Mouse (Mus musculus) MEL (cell line): ENCODE data around the gene Psmd9. TPM values are rescaled to one million over a fixed set of nuclear protein-coding genes. Genes with fewer than 3 reads are reported as not detected.
A peak's percentile ranks its signal among the peaks of the same experiment; 100 is the strongest.

ENCODE experiments used
- DNase-seq: peaks from one replicate; pipeline ENCODE4 v3.0.0; 2011; ENCODE audit warnings: low read depth, low spot score
- H3K27ac ChIP-seq: 2 replicates; pipeline ENCODE4 v1.5.1; 2012; ENCODE audit warnings: low read depth, mild to moderate bottlenecking, control low read depth, low read length, moderate library complexity; ENCODE audit not compliant: control insufficient read depth
- H3K27me3 ChIP-seq, 2 experiments: fragments of 150-350 bp in 1 of 2; sonication (generic) in 1 of 2; 2 replicates each; pipeline ENCODE4 v1.6.1; 2012; ENCODE audit warnings: low read length in 2 of 2, mild to moderate bottlenecking in 2 of 2, improper control_type of control experiment in 1 of 2, moderate library complexity in 1 of 2; ENCODE audit not compliant: insufficient read depth in 2 of 2, control insufficient read depth in 1 of 2
- H3K36me3 ChIP-seq, 2 experiments: 2 replicates each; pipeline ENCODE4 v1.6.1; 2012 to 2014; ENCODE audit warnings: low read length in 2 of 2, improper control_type of control experiment in 1 of 2, inconsistent platforms in 1 of 2, mild to moderate bottlenecking in 1 of 2; ENCODE audit not compliant: insufficient read depth in 2 of 2, control insufficient read depth in 1 of 2
- H3K4me1 ChIP-seq, 2 experiments: fragments of 150-350 bp in 1 of 2; sonication (generic) in 1 of 2; 2 replicates each; pipeline ENCODE4 v1.6.1; 2012; ENCODE audit warnings: low read length in 2 of 2, improper control_type of control experiment in 1 of 2, mild to moderate bottlenecking in 1 of 2; ENCODE audit not compliant: insufficient read depth in 2 of 2, control insufficient read depth in 1 of 2
- H3K4me3 ChIP-seq, 2 experiments: fragments of 150-350 bp in 1 of 2; sonication (generic) in 1 of 2; 2 replicates each; pipeline ENCODE4 v1.5.1; 2012; ENCODE audit warnings: low read depth in 2 of 2, low read length in 2 of 2, mild to moderate bottlenecking in 2 of 2, moderate library complexity in 2 of 2, control low read depth in 1 of 2, improper control_type of control experiment in 1 of 2; ENCODE audit not compliant: control insufficient read depth in 1 of 2, insufficient read depth in 1 of 2
- H3K79me2 ChIP-seq: 2 replicates; pipeline ENCODE4 v1.6.1; 2012; ENCODE audit warnings: mild to moderate bottlenecking, low read length, moderate library complexity; ENCODE audit not compliant: control insufficient read depth, poor library complexity, insufficient read depth
- H3K9ac ChIP-seq: 2 replicates; pipeline ENCODE4 v1.6.1; 2012; ENCODE audit warnings: low read depth, mild to moderate bottlenecking, control low read depth, low read length, moderate library complexity; ENCODE audit not compliant: control insufficient read depth, poor library complexity, severe bottlenecking
- H3K9me3 ChIP-seq: fragments of 150-350 bp; sonication (generic); replicated peaks from 2 replicates; pipeline ENCODE4 v1.6.1; 2012; ENCODE audit warnings: mild to moderate bottlenecking, low read length, improper control_type of control experiment, moderate library complexity; ENCODE audit not compliant: insufficient read depth
- CTCF ChIP-seq, 3 experiments: IDR thresholded peaks in 2 of 3; conservative IDR thresholded peaks in 1 of 3; 2 replicates each; pipeline ENCODE4 v1.5.1; 2011 to 2012; ENCODE audit warnings: low read length in 3 of 3, low read depth in 2 of 3, mild to moderate bottlenecking in 2 of 3, improper control_type of control experiment in 1 of 3, inconsistent platforms in 1 of 3, mixed read lengths in 1 of 3, moderate library complexity in 1 of 3; ENCODE audit not compliant: control insufficient read depth in 1 of 3, insufficient read depth in 1 of 3, poor library complexity in 1 of 3, severe bottlenecking in 1 of 3
- ELF1 ChIP-seq: IDR thresholded peaks from 2 replicates; pipeline ENCODE4 v1.6.1; 2014; ENCODE audit warnings: low read depth, mild to moderate bottlenecking, inconsistent platforms, low read length, improper control_type of control experiment, moderate library complexity
- EP300 ChIP-seq, 2 experiments: IDR thresholded peaks; 2 replicates each; pipeline ENCODE4 v1.6.1; 2011; ENCODE audit warnings: improper control_type of control experiment in 2 of 2, low read length in 2 of 2, low read depth in 1 of 2, mild to moderate bottlenecking in 1 of 2
- ETS1 ChIP-seq: IDR thresholded peaks from 2 replicates; pipeline ENCODE4 v1.6.1; 2012; ENCODE audit warnings: low read depth, mild to moderate bottlenecking, inconsistent platforms, low read length, improper control_type of control experiment, moderate library complexity
- GABPA ChIP-seq: IDR thresholded peaks from 2 replicates; pipeline ENCODE4 v1.6.1; 2012; ENCODE audit warnings: low read depth, mild to moderate bottlenecking, inconsistent platforms, low read length, improper control_type of control experiment, moderate library complexity
- GATA1 ChIP-seq: IDR thresholded peaks from 2 replicates; pipeline ENCODE4 v1.6.1; 2011; ENCODE audit warnings: low read depth, low read length, improper control_type of control experiment
- HCFC1 ChIP-seq: IDR thresholded peaks from 2 replicates; pipeline ENCODE4 v1.6.1; 2012; ENCODE audit warnings: low read depth, mild to moderate bottlenecking, inconsistent platforms, low read length, improper control_type of control experiment, moderate library complexity
- KAT2A ChIP-seq: conservative IDR thresholded peaks from 2 replicates; pipeline ENCODE4 v1.6.1; 2012; ENCODE audit warnings: low read depth, low read length, improper control_type of control experiment, inconsistent platforms
- MAZ ChIP-seq: IDR thresholded peaks from 2 replicates; pipeline ENCODE4 v1.6.1; 2012; ENCODE audit warnings: low read depth, mild to moderate bottlenecking, inconsistent platforms, low read length, improper control_type of control experiment
- MXI1 ChIP-seq: IDR thresholded peaks from 2 replicates; pipeline ENCODE4 v1.6.1; 2011; ENCODE audit warnings: mild to moderate bottlenecking, low read depth, low read length, improper control_type of control experiment
- NRF1 ChIP-seq: IDR thresholded peaks from 2 replicates; pipeline ENCODE4 v1.6.1; 2014; ENCODE audit warnings: low read depth, mild to moderate bottlenecking, inconsistent platforms, low read length, improper control_type of control experiment, moderate library complexity; ENCODE audit not compliant: poor library complexity, insufficient read depth, severe bottlenecking
- POLR2A ChIP-seq, 2 experiments: IDR thresholded peaks; 2 replicates each; pipeline ENCODE4 v1.6.1; 2011 to 2012; ENCODE audit warnings: low read length in 2 of 2, mild to moderate bottlenecking in 2 of 2, control low read depth in 1 of 2, improper control_type of control experiment in 1 of 2, low read depth in 1 of 2, moderate library complexity in 1 of 2; ENCODE audit not compliant: control insufficient read depth in 1 of 2, insufficient read depth in 1 of 2, poor library complexity in 1 of 2
- POLR2AphosphoS2 ChIP-seq: IDR thresholded peaks from 2 replicates; pipeline ENCODE4 v1.6.1; 2011; ENCODE audit warnings: low read length, improper control_type of control experiment
- POLR2AphosphoS5 ChIP-seq: IDR thresholded peaks from 2 replicates; pipeline ENCODE4 v1.6.1; 2012; ENCODE audit warnings: low read depth, borderline replicate concordance, mild to moderate bottlenecking, inconsistent platforms, low read length, moderate library complexity, mixed read lengths
- RCOR1 ChIP-seq: IDR thresholded peaks from 2 replicates; pipeline ENCODE4 v1.6.1; 2012; ENCODE audit warnings: low read depth, mild to moderate bottlenecking, inconsistent platforms, low read length, improper control_type of control experiment
- SIN3A ChIP-seq: IDR thresholded peaks from 2 replicates; pipeline ENCODE4 v1.6.1; 2012; ENCODE audit warnings: low read length, improper control_type of control experiment, inconsistent platforms
- TAL1 ChIP-seq: IDR thresholded peaks from 2 replicates; pipeline ENCODE4 v1.6.1; 2012; ENCODE audit warnings: mild to moderate bottlenecking, inconsistent platforms, low read length, moderate library complexity, mixed read lengths
- TBP ChIP-seq: IDR thresholded peaks from 2 replicates; pipeline ENCODE4 v1.8.0; 2011; ENCODE audit warnings: low read depth, low read length, improper control_type of control experiment
- TCF12 ChIP-seq: IDR thresholded peaks from 2 replicates; pipeline ENCODE4 v1.6.1; 2014; ENCODE audit warnings: low read depth, mild to moderate bottlenecking, inconsistent platforms, low read length, improper control_type of control experiment, moderate library complexity
- USF1 ChIP-seq: IDR thresholded peaks from 2 replicates; pipeline ENCODE4 v1.6.1; 2014; ENCODE audit warnings: low read depth, mild to moderate bottlenecking, inconsistent platforms, low read length, improper control_type of control experiment, moderate library complexity
- ZC3H11A ChIP-seq: IDR thresholded peaks from 2 replicates; pipeline ENCODE4 v1.6.1; 2012; ENCODE audit warnings: low read depth, mild to moderate bottlenecking, inconsistent platforms, low read length, improper control_type of control experiment
- ZKSCAN1 ChIP-seq: IDR thresholded peaks from 2 replicates; pipeline ENCODE4 v1.6.1; 2012; ENCODE audit warnings: low read depth, mild to moderate bottlenecking, inconsistent platforms, low read length, improper control_type of control experiment, moderate library complexity
- ZMIZ1 ChIP-seq: IDR thresholded peaks from 2 replicates; pipeline ENCODE4 v1.6.1; 2012; ENCODE audit warnings: low read depth, mild to moderate bottlenecking, inconsistent platforms, low read length, improper control_type of control experiment, moderate library complexity
- ZNF384 ChIP-seq: IDR thresholded peaks from 2 replicates; pipeline ENCODE4 v1.6.1; 2012; ENCODE audit warnings: low read depth, mild to moderate bottlenecking, inconsistent platforms, low read length, improper control_type of control experiment
- polyA plus RNA-seq, 2 experiments: library from polyadenylated mRNA; stranded (reverse) in 1 of 2; unstranded in 1 of 2; fragments of >175 nt in 1 of 2; fragments of >200 nt in 1 of 2; gene quantifications; 2 replicates each; pipeline versions ENCODE4 v1.2.1 to v1.2.4; 2012; ENCODE audit warnings: low replicate concordance in 2 of 2, low read depth in 1 of 2; ENCODE audit not compliant: insufficient read length in 2 of 2, insufficient read depth in 1 of 2, missing spikeins in 1 of 2
- total RNA-seq: library from RNA; depleted of rRNA; stranded (reverse); fragments of 300-350 nt; gene quantifications from 2 replicates; pipeline ENCODE4 v1.2.3, GENCODE M21; 2012

Psmd9 gene
- total and polyA plus RNA-seq, 3 experiments, result 32.0 to 54.6 TPM; not detected in 1

GRCm38 (mm10) chr5:123268477-123269474, 99.6 kb downstream of the Psmd9 start:
- DNase-seq, result no peak
- peak; percentile 23 to 37 (median 32); a peak in 5 of 6 replicates for TF ChIP-seq CTCF (IDR thresholded peaks at IDR 0.05 in 2 of 3, conservative IDR thresholded peaks at IDR 0.05 in 1 of 3; ENCODE audit: control insufficient read depth in 1 of 3, insufficient read depth in 1 of 3, low read depth in 2 of 3, low read length in 3 of 3, poor library complexity in 1 of 3, severe bottlenecking in 1 of 3)
- no peak for TF ChIP-seq KAT2A
- H3K4me1 ChIP-seq, result no peaks in the 10 kb centered on the region
- no peak overlapping the region for H3K4me3 ChIP-seq
- no peak overlapping the region for H3K9ac ChIP-seq
- no peak overlapping the region for H3K27ac ChIP-seq
- no peaks in the 10 kb centered on the region for H3K27me3 ChIP-seq
- H3K79me2 ChIP-seq, result no peaks in the 10 kb centered on the region
- H3K9me3 ChIP-seq, result no peaks in the 10 kb centered on the region
- no peaks in the 10 kb centered on the region for H3K36me3 ChIP-seq

GRCm38 (mm10) chr5:123270917-123271316, 101.7 kb downstream of the Psmd9 start:
- Histone ChIP-seq H3K9ac (no peak overlapping the region), H3K36me3 (no peaks in the 10 kb centered on the region), H3K27ac (no peak overlapping the region), H3K4me3 (no peak overlapping the region), H3K9me3 (no peaks in the 10 kb centered on the region), H3K27me3 (no peaks in the 10 kb centered on the region), H3K79me2 (no peaks in the 10 kb centered on the region), H3K4me1 (no peaks in the 10 kb centered on the region)
- no peak for DNase-seq
- TF ChIP-seq HCFC1, result no peak
- no peak for TF ChIP-seq NRF1
- no peak for TF ChIP-seq MXI1
- no peak for TF ChIP-seq ZKSCAN1
- no peak for TF ChIP-seq USF1
- no peak for TF ChIP-seq ZC3H11A
- TF ChIP-seq ELF1, result no peak
- TF ChIP-seq POLR2A (IDR thresholded peaks at IDR 0.05; ENCODE audit: control insufficient read depth in 1 of 2, insufficient read depth in 1 of 2, low read depth in 1 of 2, low read length in 2 of 2, poor library complexity in 1 of 2), result no peak
- no peak for TF ChIP-seq TAL1
- TF ChIP-seq POLR2AphosphoS5, result no peak
- no peak for TF ChIP-seq GATA1

- Histone ChIP-seq H3K9ac (no peak overlapping the region), H3K79me2 (no peaks in the 10 kb centered on the region), H3K4me3 (no peak overlapping the region), H3K4me1 (no peaks in the 10 kb centered on the region; a peak in 1 of 4 replicates), H3K9me3 (no peaks in the 10 kb centered on the region), H3K36me3 (no peaks in the 10 kb centered on the region; a peak in 1 of 4 replicates), H3K27me3 (no peaks in the 10 kb centered on the region), H3K27ac (no peak overlapping the region)
- no peak for DNase-seq
- TF ChIP-seq ETS1 (no peak), POLR2A (IDR thresholded peaks at IDR 0.05; ENCODE audit: control insufficient read depth in 1 of 2, insufficient read depth in 1 of 2, low read depth in 1 of 2, low read length in 2 of 2, poor library complexity in 1 of 2) (no peak), MAZ (no peak), EP300 (IDR thresholded peaks at IDR 0.05; ENCODE audit: low read depth in 1 of 2, low read length in 2 of 2) (no peak), GATA1 (no peak), ZMIZ1 (no peak), GABPA (no peak), POLR2AphosphoS5 (no peak), TCF12 (no peak), ZC3H11A (no peak), RCOR1 (no peak), ZNF384 (no peak), POLR2AphosphoS2 (no peak), TBP (no peak), MXI1 (no peak), SIN3A (no peak), TAL1 (no peak)
Measured at GRCm38 (mm10) chr5:123272927-123273326, 103.7 kb downstream of the Psmd9 start.
